Mouse (Mus musculus) kidney, embryonic 16.5 days (tissue): Measurements from ENCODE around the gene Vamp8. TPM values are rescaled to one million over a fixed set of nuclear protein-coding genes. Genes with fewer than 3 reads are reported as not detected.

ENCODE experiments used
- ATAC-seq: fragments of 200-750 bp; cut with Nextera tagmentation; 2 replicates; pipeline ENCODE4 v1.8.0; 2017; ENCODE audit warnings: moderate TSS enrichment; ENCODE audit not compliant: low FRiP score, low TSS enrichment
- H3K27ac ChIP-seq: fragments of 300-500 bp; sonication (generic); 2 replicates; pipeline ENCODE4 v1.5.1; 2014; ENCODE audit warnings: low read length
- H3K27me3 ChIP-seq: fragments of 300-500 bp; sonication (generic); 2 replicates; pipeline ENCODE4 v1.6.1; 2014; ENCODE audit warnings: low read length, control low read depth, mixed read lengths; ENCODE audit not compliant: insufficient read depth
- H3K36me3 ChIP-seq: fragments of 300-500 bp; sonication (generic); 2 replicates; pipeline ENCODE4 v1.6.1; 2014; ENCODE audit warnings: low read length, control low read depth, mixed read lengths; ENCODE audit not compliant: insufficient read depth
- H3K4me1 ChIP-seq: fragments of 300-500 bp; sonication (generic); 2 replicates; pipeline ENCODE4 v1.6.1; 2014; ENCODE audit warnings: low read length, control low read depth, mixed read lengths; ENCODE audit not compliant: insufficient read depth
- H3K4me2 ChIP-seq: fragments of 300-500 bp; sonication (generic); replicated peaks from 2 replicates; pipeline ENCODE4 v1.6.1; 2014; ENCODE audit warnings: low read depth, low read length
- H3K4me3 ChIP-seq: fragments of 300-500 bp; sonication (generic); 2 replicates; pipeline ENCODE4 v1.5.1; 2014; ENCODE audit warnings: mild to moderate bottlenecking, low read length
- H3K9ac ChIP-seq: fragments of 300-500 bp; sonication (generic); replicated peaks from 2 replicates; pipeline ENCODE4 v1.6.1; 2014; ENCODE audit warnings: low read length
- H3K9me3 ChIP-seq: fragments of 300-500 bp; sonication (generic); 2 replicates; pipeline ENCODE4 v1.6.1; 2016; ENCODE audit warnings: low read length, control low read depth
- WGBS: fragments of 180-500 bp; shearing (Covaris S2); extraction: QIAGEN DNeasy Blood & Tissue Kit; methylation state at CpG from one replicate; pipeline ENCODE4 v1.1.7; 2014; 5-methylcytosine and 5-hydroxymethylcytosine counted together
- polyA plus RNA-seq: library from polyadenylated mRNA; unstranded; fragments of >200 nt; fragmentation: Nextera tagmentation; extraction: Ambion mirVana; gene quantifications from 2 replicates; pipeline ENCODE4 v1.2.1, GENCODE M21; 2015

Gene Vamp8
- polyA plus RNA-seq, 1 experiment from 2014 or later, result 180 TPM

DNA sequence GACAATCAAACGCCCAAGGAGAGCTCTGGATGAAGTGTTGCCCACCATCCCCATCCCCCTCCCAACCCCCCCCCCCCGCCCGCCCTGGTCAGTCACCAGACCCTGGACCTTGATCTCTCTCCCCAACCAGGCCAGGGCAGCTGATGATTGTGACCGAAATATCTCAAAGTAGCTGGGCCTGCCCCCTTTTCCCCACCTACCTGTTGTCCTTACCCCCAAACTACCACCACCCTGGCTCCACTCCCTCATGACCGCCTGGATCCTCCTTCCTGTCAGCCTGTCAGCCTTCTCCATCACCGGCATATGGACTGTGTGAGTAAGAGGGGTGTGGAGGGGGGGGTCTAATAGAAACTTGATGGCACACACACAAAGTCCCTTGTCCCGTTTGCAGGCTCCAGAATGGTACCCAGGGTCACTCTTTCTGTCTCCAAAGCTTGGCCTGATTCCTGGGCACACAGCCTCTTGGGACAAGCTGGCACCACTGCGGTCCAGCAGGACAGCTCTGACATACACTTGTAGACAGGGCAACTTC lies 34.4 kb downstream of the Vamp8 start:
- Histone ChIP-seq H3K36me3 (peaks cover 29% of the 10 kb centered on the region), H3K9ac (peak overlapping the region; percentile 75), H3K4me2 (peak overlapping the region; percentile 79), H3K9me3 (no peaks in the 10 kb centered on the region), H3K27ac (no peak overlapping the region; the same call in 1 of the 2 replicates), H3K4me3 (peak overlapping the region; percentile 64), H3K27me3 (no peaks in the 10 kb centered on the region), H3K4me1 (peaks cover 20% of the 10 kb centered on the region)
- peak; percentile 4; the same call in 1 of the 2 replicates for ATAC-seq
- WGBS, result 30% methylated on average over 8 of the region's 8 CpGs

- Histone ChIP-seq H3K4me3 (peak within 1 kb of the TSS; percentile 64), H3K4me1 (peaks cover 13% of the 10 kb centered on the region), H3K4me2 (peak within 1 kb of the TSS; percentile 79), H3K36me3 (peaks cover 31% of the 10 kb centered on the region), H3K27ac (peak within 1 kb of the TSS; percentile 16; the same call in 1 of the 2 replicates), H3K9me3 (no peaks in the 10 kb centered on the region), H3K9ac (peak within 1 kb of the TSS; percentile 75), H3K27me3 (no peaks in the 10 kb centered on the region)
- under 1% methylated on average over 69 of the region's 71 CpGs for WGBS
- ATAC-seq, result peak; percentile 92
Observed at GRCm38 (mm10) chr6:72355066-72355911, 35.2 kb downstream of the Vamp8 start, which contains the start of gene Tmem150a. Gene Tmem150a (plus strand): TSS chr6:72355447.

DNA sequence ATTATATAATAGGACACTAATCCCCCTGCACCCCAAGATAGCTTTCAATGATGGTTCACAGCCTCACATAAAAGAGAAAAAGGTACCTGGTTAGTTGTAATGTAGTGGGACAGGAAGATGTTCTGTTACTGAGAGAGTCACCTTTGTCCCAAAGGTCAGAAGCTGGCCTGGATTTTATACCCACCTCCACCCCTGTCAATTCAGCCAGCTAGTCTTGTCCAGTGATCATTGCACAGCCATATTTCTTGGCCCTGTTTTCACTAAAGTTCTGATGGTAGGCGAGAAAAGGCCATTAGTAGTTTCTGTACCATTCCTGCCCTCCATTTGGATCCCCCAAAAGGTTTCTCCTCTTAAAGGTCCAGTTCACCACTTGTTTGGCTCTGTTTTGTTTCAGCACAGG lies 36.5 kb downstream of the Vamp8 start:
- no peak overlapping the region for H3K4me3 ChIP-seq
- H3K4me1 ChIP-seq, result peaks cover 13% of the 10 kb centered on the region
- WGBS, result 75% methylated on average over 1 of the region's 1 CpGs
- H3K4me2 ChIP-seq, result no peak overlapping the region
- H3K9ac ChIP-seq, result no peak overlapping the region
- ATAC-seq, result no peak
- no peaks in the 10 kb centered on the region for H3K9me3 ChIP-seq
- H3K27me3 ChIP-seq, result no peaks in the 10 kb centered on the region
- peaks cover 31% of the 10 kb centered on the region for H3K36me3 ChIP-seq
- H3K27ac ChIP-seq, result no peak overlapping the region

DNA sequence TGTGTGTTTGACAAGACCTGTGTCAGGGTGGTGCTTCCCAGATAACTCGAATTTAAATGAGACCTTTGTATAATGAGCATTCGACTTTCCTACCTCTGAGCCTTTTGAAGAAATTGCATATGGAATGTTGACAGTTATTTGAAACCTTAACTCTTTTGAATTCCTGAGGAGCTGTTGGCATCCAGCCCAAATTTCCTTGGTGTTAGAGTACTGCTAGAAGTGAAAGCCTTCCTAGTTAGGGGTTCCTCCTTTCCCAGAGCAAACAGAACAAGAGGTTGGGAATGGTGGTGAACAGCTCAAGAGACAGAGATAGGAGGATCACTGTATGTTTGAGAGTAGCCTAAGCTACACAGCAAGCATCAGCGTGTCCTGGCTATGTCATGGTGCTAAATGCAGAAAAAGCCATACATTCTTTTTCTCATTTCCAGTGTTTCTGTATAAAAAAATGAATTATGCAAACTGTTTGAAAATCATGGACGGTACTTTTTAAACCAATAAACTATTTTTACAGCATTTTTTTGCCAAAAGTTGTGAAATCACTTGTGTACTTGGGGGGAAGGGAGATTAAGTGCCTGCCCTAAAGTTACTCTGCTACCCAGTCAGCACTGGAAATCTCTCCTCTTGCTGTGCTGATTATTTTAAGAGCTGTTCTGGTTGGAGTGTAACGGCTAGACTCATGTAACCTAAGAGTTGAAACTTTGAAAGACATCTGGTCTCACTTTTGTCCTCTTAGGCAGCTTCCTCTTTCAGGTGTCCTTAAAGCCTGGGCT lies 37.7 kb downstream of the Vamp8 start:
- H3K9ac ChIP-seq, result no peak overlapping the region
- no peak overlapping the region for H3K27ac ChIP-seq
- no peak overlapping the region for H3K4me2 ChIP-seq

GRCm38 (mm10) chr6:72350214-72350613 lies 40.3 kb downstream of the Vamp8 start:
- no peak overlapping the region for H3K4me2 ChIP-seq
- H3K9me3 ChIP-seq, result no peaks in the 10 kb centered on the region
- peaks cover 26% of the 10 kb centered on the region; the same call in 1 of the 2 replicates for H3K36me3 ChIP-seq
- H3K27me3 ChIP-seq, result no peaks in the 10 kb centered on the region
- H3K27ac ChIP-seq, result no peak overlapping the region
- ATAC-seq, result no peak
- H3K4me1 ChIP-seq, result peaks cover 21% of the 10 kb centered on the region
- 91% methylated on average over 2 of the region's 2 CpGs for WGBS
- H3K9ac ChIP-seq, result no peak overlapping the region
- no peak overlapping the region for H3K4me3 ChIP-seq

More for the DNA sequence above, 37.7 kb downstream of the Vamp8 start:
- Histone ChIP-seq H3K9me3 (no peaks in the 10 kb centered on the region), H3K36me3 (peaks cover 26% of the 10 kb centered on the region; the same call in 1 of the 2 replicates), H3K27me3 (no peaks in the 10 kb centered on the region), H3K4me1 (peaks cover 24% of the 10 kb centered on the region), H3K4me3 (no peak overlapping the region)
- ATAC-seq, result no peak
- 71% methylated on average over 5 of the region's 5 CpGs for WGBS

DNA sequence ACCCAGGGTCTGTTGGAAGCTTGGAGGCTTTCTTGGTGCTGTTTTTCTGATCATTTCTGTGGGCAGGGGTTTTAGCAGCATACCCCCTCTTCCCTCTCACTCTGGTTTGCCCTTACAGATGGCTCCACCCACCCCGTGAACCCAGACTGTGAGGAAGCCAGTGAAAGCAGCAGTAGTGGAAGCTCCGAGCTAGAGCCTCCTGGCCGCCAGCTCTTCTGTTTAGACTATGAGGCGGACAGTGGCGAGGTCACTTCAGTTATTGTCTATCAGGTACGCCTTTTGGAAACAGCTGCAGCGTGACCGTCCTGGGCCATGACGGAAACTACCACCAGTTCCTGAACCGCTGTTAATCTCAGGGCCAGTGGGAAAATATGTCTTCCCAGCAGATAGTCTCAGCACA lies 42.1 kb downstream of the Vamp8 start:
- H3K4me3 ChIP-seq, result peak overlapping the region; percentile 90; the same call in 1 of the 2 replicates
- H3K4me2 ChIP-seq, result peak overlapping the region; percentile 77
- H3K27me3 ChIP-seq, result no peaks in the 10 kb centered on the region
- WGBS, result 80% methylated on average over 10 of the region's 10 CpGs
- no peak overlapping the region for H3K27ac ChIP-seq
- no peaks in the 10 kb centered on the region for H3K9me3 ChIP-seq
- no peak for ATAC-seq
- H3K9ac ChIP-seq, result peak overlapping the region; percentile 98; the same call in 1 of the 2 replicates
- H3K4me1 ChIP-seq, result peaks cover 30% of the 10 kb centered on the region
- H3K36me3 ChIP-seq, result peaks cover 26% of the 10 kb centered on the region; the same call in 1 of the 2 replicates

GRCm38 (mm10) chr6:72347166-72347941 lies 43.1 kb downstream of the Vamp8 start, which contains the start of gene 0610030E20Rik:
Gene 0610030E20Rik (plus strand): TSS chr6:72347317.
- no peaks in the 10 kb centered on the region for H3K27me3 ChIP-seq
- ATAC-seq, result peak; percentile 81
- H3K4me2 ChIP-seq, result peak within 1 kb of the TSS; percentile 77
- H3K27ac ChIP-seq, result peak within 1 kb of the TSS; percentile 97
- H3K36me3 ChIP-seq, result peaks cover 26% of the 10 kb centered on the region; the same call in 1 of the 2 replicates
- H3K9ac ChIP-seq, result peak within 1 kb of the TSS; percentile 98
- WGBS, result under 1% methylated on average over 71 of the region's 72 CpGs
- H3K4me1 ChIP-seq, result peaks cover 30% of the 10 kb centered on the region
- peak within 1 kb of the TSS; percentile 90 for H3K4me3 ChIP-seq
- no peaks in the 10 kb centered on the region for H3K9me3 ChIP-seq

DNA sequence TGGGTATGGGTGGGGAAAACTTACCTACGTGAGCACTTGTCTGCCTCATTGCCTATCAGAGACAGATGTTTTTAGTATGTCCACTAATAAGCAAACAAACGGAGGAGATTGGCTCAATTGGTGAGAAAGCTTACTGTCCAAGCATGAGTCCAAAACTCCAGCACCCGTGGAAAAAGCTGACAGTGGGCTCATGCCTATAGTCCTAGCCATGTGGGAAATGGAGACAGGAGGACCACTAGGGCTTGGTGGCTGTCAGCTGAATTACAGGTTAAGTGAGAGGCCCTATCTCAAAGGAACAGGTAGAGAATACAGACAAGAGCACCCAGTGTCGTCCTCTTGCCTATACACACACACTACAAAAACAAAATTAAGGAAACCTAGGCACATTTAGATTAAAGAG lies 44.2 kb downstream of the Vamp8 start:
- Histone ChIP-seq H3K27ac (no peak overlapping the region), H3K9me3 (no peaks in the 10 kb centered on the region), H3K4me1 (peaks cover 30% of the 10 kb centered on the region), H3K36me3 (peaks cover 25% of the 10 kb centered on the region; the same call in 1 of the 2 replicates), H3K27me3 (no peaks in the 10 kb centered on the region), H3K9ac (no peak overlapping the region), H3K4me3 (no peak overlapping the region), H3K4me2 (no peak overlapping the region)
- ATAC-seq, result no peak
- WGBS, result 83% methylated on average over 4 of the region's 4 CpGs

DNA sequence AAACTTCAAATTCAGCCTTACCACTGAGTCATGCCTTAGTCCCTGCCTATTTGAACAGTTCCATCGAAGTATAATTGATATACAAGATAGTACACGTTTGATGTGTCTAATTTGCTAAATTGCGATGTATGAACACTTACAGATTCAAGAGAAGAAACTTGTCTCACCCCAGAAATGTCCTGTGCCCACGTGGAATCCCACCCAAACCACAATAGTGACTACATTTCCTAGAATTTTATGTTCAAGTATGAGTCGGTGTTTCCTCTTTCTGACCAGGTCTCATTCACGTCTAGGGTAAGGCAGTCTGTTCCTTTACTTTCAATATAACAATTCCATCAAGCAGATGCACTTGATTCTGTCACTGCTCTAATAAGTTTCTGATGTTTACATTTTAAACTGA lies 44.9 kb downstream of the Vamp8 start:
- Histone ChIP-seq H3K9ac (no peak overlapping the region; the same call in 1 of the 2 replicates), H3K4me1 (peaks cover 30% of the 10 kb centered on the region), H3K4me3 (peak overlapping the region; percentile 79), H3K27me3 (no peaks in the 10 kb centered on the region), H3K36me3 (peaks cover 21% of the 10 kb centered on the region; the same call in 1 of the 2 replicates), H3K4me2 (peak overlapping the region; percentile 95), H3K9me3 (no peaks in the 10 kb centered on the region), H3K27ac (no peak overlapping the region)
- ATAC-seq, result no peak
- 52% methylated on average over 6 of the region's 6 CpGs for WGBS
